Mouse (Mus musculus) erythroblast, embryonic 14.5 days (primary cell): ENCODE data around the gene Cpne9.

ENCODE experiments used
- GATA1 ChIP-seq: IDR thresholded peaks from 2 replicates; pipeline ENCODE4 v1.6.1; 2012; ENCODE audit warnings: low read length, inconsistent platforms, mixed read lengths
- TAL1 ChIP-seq: IDR thresholded peaks from 3 replicates; pipeline ENCODE4 v1.6.1; 2012; ENCODE audit warnings: low read length, inconsistent platforms, mixed read lengths

DNA sequence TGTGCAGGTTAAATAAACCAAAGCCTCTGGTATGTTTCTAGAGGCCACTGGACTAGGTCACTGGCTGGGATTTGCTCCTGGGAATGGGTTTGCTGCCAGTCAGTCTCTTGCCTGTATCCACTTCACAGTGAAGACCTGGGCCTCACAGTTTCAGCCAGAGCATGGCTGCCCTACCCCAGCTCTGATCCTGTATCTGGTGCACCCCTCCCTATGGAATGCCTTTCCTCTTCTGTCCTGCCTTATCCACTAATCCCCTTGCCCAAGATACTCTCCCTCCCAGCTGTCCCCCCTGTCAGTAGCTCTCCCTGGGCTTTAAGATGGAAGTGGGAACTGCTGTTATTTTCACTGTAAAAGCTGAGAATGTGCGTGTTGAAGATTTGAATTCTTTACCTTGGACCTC is 14.1 kb upstream of the Cpne9 start:
- no peak for TF ChIP-seq TAL1
- TF ChIP-seq GATA1: no peak
